Mouse (Mus musculus) heart, adult 2 months (tissue): ENCODE results near the gene Tbc1d1. TPM values are rescaled to one million over a fixed set of nuclear protein-coding genes. Genes with fewer than 3 reads are reported as not detected.

Experiments
- DNase-seq, 2 experiments: peaks; one replicate each; pipeline ENCODE4 v3.0.0; 2021
- H3K27ac ChIP-seq: fragments of 200-600 bp; 2 replicates; pipeline ENCODE4 v1.8.1; 2022
- H3K27me3 ChIP-seq: fragments of 200-500 bp; 2 replicates; pipeline ENCODE4 v1.6.1; 2012; ENCODE audit warnings: mild to moderate bottlenecking, low read length, inconsistent platforms, mixed read lengths; ENCODE audit not compliant: control insufficient read depth, insufficient read depth
- H3K36me3 ChIP-seq: fragments of 200-500 bp; 2 replicates; pipeline ENCODE4 v1.6.1; 2012; ENCODE audit warnings: low read length, inconsistent platforms; ENCODE audit not compliant: control insufficient read depth, insufficient read depth
- H3K4me1 ChIP-seq: fragments of 200-500 bp; 2 replicates; pipeline ENCODE4 v1.6.1; 2011; ENCODE audit warnings: low read length; ENCODE audit not compliant: control insufficient read depth, insufficient read depth
- H3K4me3 ChIP-seq: fragments of 200-600 bp; 2 replicates; pipeline ENCODE4 v1.8.1; 2022
- H3K79me2 ChIP-seq: fragments of 200-500 bp; replicated peaks from 2 replicates; pipeline ENCODE4 v1.6.1; 2012; ENCODE audit warnings: mild to moderate bottlenecking, inconsistent platforms, low read length, moderate library complexity, mixed read lengths; ENCODE audit not compliant: control insufficient read depth, insufficient read depth
- H3K9ac ChIP-seq: fragments of 200-500 bp; 2 replicates; pipeline ENCODE4 v1.6.1; 2012; ENCODE audit warnings: low read depth, mild to moderate bottlenecking, control low read depth, inconsistent platforms, low read length, mixed read lengths
- CTCF ChIP-seq: fragments of 200-600 bp; IDR thresholded peaks from 2 replicates; pipeline ENCODE4 v1.8.1; 2022; ENCODE audit warnings: antibody characterized with exemption, mild to moderate bottlenecking, moderate library complexity
- EP300 ChIP-seq: fragments of 200-500 bp; IDR thresholded peaks from 2 replicates; pipeline ENCODE4 v1.6.1; 2011; ENCODE audit warnings: low read depth, low read length, control low read depth; ENCODE audit not compliant: insufficient read depth
- POLR2A ChIP-seq: fragments of 200-500 bp; IDR thresholded peaks from 2 replicates; pipeline ENCODE4 v1.6.1; 2011; ENCODE audit warnings: mild to moderate bottlenecking, low read depth, low read length, control low read depth; ENCODE audit not compliant: insufficient read depth
- WGBS: fragments of 180-500 bp; shearing (Covaris S2); methylation state at CpG from one replicate; pipeline ENCODE4 v1.1.7; 2018; 5-methylcytosine and 5-hydroxymethylcytosine counted together
- intact Hi-C: fragments of 180-260 bp; cut with DNase I; formaldehyde crosslinking; loops from one replicate; pipeline ENCODE4 v1.15.1; 2025
- polyA plus RNA-seq: library from polyadenylated mRNA; depleted of rRNA; stranded (reverse); fragments of >200 nt; gene quantifications from 2 replicates; pipeline ENCODE4 v1.2.3, GENCODE M21; 2012
- total RNA-seq, 2 experiments: library from RNA; stranded (reverse); gene quantifications; 2 replicates each; pipeline ENCODE4 v1.2.3; 2021

The Tbc1d1 gene
- total and polyA plus RNA-seq, 3 experiments = 13.2 to 22.1 (median 13.6) TPM

DNA sequence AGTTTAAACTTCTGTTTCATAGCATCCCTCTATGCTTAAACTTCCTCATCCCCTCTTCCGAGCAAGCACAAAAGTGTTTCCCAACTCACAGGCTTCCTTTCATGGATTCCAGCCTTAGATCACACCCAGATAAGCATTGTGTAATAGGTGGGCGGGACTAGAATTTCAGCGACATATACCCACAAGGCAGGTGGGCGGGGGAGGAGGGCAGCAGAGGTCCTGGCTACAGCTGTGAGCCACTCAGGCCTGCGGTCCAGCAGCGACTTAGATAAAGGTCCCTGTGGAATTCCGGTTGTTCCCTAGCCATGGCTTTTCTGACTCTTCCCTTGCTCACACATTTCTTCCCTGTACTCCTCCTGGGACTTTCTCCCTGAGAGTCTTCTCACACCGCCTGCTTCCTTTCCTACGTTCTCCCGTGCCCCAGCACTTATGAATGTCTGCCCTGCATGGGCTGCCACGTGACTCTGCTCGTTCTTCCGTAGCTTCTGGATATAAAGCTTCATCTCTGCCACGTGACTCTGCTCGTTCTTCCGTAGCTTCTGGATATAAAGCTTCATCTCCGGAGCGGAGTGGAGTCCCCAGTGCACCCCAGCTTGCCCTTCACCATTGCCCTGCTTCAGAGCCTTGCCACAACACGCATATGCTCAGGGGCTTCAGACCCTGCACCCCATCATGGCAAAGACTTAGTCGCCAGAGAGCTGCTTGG is 142.4 kb downstream of the Tbc1d1 start:
- peaks cover 6% of the 10 kb centered on the region; the same call in 1 of the 2 replicates for H3K36me3 ChIP-seq
- peaks cover 41% of the 10 kb centered on the region for H3K4me1 ChIP-seq
- 25% methylated on average over 20 of the region's 20 CpGs for WGBS
- peak overlapping the region; percentile 16; the same call in 1 of the 2 replicates for H3K9ac ChIP-seq
- peak overlapping the region; percentile 63 for H3K27ac ChIP-seq
- H3K4me3 ChIP-seq = no peak overlapping the region
- intact Hi-C loops = loop anchor here (10.0 kb wide), 1 partner anchor 666 kb away; the partner anchor contains the start of gene Tlr6
- peak; percentile 55 to 74 for DNase-seq
- TF ChIP-seq POLR2A (peak; percentile 43; the same call in 1 of the 2 replicates), EP300 (0 out of 2 replicates have a peak, but pooled peaks have one; percentile 8), CTCF (no peak)
- H3K79me2 ChIP-seq = no peaks in the 10 kb centered on the region
- H3K27me3 ChIP-seq = no peaks in the 10 kb centered on the region

DNA sequence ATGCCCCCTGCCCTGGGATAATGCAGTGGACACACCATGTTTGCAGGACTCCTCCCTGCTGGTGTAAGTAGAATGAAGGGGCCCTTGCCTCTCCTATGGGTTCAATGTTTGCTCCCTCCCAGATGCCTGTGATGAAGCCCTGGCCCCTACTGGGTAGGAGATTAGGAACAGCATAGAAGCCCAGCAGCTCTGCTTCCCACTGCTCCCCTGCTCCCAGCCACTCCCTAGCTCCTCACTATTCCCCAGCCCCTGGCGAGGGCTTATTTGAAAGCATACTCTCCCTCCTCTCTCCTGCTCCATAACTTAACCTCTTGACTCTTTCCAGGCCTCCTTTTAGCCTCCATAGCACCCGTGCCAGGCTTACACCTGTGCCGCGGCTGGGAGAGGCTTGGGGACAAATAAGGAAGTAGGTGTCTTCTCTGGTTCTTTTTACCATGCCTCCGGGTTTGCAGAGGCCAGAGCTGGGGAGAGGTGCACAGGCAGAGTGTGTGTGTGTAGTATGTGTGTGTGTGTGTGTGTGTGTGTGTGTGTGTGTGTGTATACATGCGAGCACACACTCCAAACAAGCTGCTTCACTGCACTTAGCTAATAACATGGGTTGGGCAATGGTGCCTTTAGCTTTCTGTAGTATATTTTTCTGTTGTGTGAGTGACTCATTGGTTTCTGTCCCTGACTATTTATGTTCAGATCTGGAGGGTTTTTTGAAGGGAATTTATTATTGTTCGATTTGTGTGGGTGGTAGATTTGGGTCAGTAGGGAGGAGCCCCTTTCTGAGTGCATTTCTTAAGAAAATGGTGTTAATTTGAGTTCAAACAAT is 143.6 kb downstream of the Tbc1d1 start:
- Histone ChIP-seq H3K27me3 (no peaks in the 10 kb centered on the region), H3K27ac (peak overlapping the region; percentile 40), H3K36me3 (peaks cover 9% of the 10 kb centered on the region; the same call in 1 of the 2 replicates), H3K4me3 (no peak overlapping the region), H3K4me1 (peaks cover 41% of the 10 kb centered on the region), H3K9ac (no peak overlapping the region), H3K79me2 (no peaks in the 10 kb centered on the region)
- DNase-seq = peak in 1 of 2 experiments; percentile 23
- TF ChIP-seq EP300 (no peak), POLR2A (no peak), CTCF (no peak)
- 74% methylated on average over 7 of the region's 7 CpGs for WGBS
- intact Hi-C loops = loop anchor here (2.0 to 10.0 kb wide), 2 partner anchors 27 to 665 kb away; partner anchors contain the start of gene Tlr6

DNA sequence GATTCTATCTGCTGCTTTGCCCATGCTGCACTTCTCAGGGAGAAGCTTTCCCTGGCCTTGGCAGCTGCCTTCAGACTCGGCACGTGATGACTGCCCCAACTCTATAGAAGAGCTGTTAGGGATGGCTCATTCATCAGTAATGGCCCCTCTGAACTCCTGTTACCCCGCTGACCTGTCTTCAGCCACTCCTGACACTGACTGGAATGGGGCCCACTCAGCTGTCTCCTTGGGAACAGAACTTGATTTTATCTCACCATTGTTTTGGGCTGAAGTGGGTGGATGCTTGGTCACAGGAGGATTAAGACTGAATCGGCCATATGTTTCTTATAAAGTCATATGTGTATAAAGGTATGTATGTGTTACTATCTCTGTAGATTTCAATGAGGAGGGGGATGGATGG is 145.1 kb downstream of the Tbc1d1 start:
- intact Hi-C loops = loop anchor here (2.0 kb wide), 1 partner anchor 26 kb away; no protein-coding TSS in a partner anchor
- no peak overlapping the region for H3K4me3 ChIP-seq
- H3K36me3 ChIP-seq = peaks cover 9% of the 10 kb centered on the region; the same call in 1 of the 2 replicates

DNA sequence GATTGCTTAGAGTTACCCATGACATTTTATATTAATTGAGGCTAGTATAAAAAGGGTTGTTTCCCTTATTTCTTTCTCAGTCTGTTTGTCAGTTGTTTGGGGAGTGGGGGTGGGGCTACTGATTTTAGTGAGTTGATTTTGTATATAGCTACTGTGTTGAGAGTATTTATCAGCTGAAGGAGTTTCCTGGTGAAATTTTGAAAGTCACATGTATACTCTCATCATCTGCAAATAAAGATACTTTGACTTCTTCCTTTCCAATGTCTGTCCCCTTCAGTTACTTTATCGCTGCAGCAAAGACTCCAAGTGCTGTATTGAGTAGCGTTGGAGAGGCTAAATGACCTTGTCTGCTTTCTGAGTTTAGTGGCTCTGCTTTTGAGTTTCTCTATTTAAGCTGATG is 151.2 kb downstream of the Tbc1d1 start:
- Histone ChIP-seq H3K36me3 (peaks cover 3% of the 10 kb centered on the region; the same call in 1 of the 2 replicates), H3K9ac (no peak overlapping the region), H3K27ac (no peak overlapping the region), H3K4me3 (no peak overlapping the region), H3K27me3 (no peaks in the 10 kb centered on the region), H3K4me1 (peaks cover 2% of the 10 kb centered on the region), H3K79me2 (no peaks in the 10 kb centered on the region)
- DNase-seq = no peak
- WGBS = 97% methylated on average over 2 of the region's 2 CpGs
- TF ChIP-seq CTCF (no peak), POLR2A (no peak), EP300 (no peak)
- intact Hi-C loops = no loop called here

More for the DNA sequence above, 145.1 kb downstream of the Tbc1d1 start:
- WGBS = 42% methylated on average over 4 of the region's 4 CpGs
- DNase-seq = peak in 1 of 2 experiments; percentile 35
- no peaks in the 10 kb centered on the region for H3K27me3 ChIP-seq
- peak overlapping the region; percentile 38 for H3K27ac ChIP-seq
- TF ChIP-seq CTCF (no peak), EP300 (no peak), POLR2A (no peak)
- H3K79me2 ChIP-seq = no peaks in the 10 kb centered on the region
- peaks cover 37% of the 10 kb centered on the region for H3K4me1 ChIP-seq
- H3K9ac ChIP-seq = no peak overlapping the region

DNA sequence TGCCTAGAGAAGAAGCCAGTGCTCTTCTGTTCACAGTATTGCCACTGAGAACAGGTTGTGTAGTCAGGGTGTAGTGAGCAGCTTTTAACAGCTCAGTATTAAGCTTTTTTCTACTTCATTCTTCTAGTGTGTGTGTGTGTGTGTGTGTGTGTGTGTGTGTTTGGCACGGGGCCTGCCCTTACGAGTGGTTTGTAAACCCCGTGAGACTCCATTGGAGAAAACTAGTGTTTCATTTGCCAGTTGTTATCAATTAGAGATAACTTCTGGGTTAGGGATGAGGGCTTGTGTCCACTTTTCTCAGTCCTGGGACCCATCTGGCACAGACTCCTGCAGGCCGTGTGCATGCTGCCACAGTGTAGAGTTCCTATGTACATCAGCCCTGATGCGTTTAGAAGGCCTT is 156.2 kb downstream of the Tbc1d1 start:
- Histone ChIP-seq H3K4me1 (peaks cover 14% of the 10 kb centered on the region), H3K36me3 (no peaks in the 10 kb centered on the region; the same call in none of the 2 replicates), H3K79me2 (no peaks in the 10 kb centered on the region), H3K27me3 (no peaks in the 10 kb centered on the region), H3K27ac (no peak overlapping the region), H3K9ac (no peak overlapping the region), H3K4me3 (no peak overlapping the region)
- 30% methylated on average over 5 of the region's 5 CpGs for WGBS
- intact Hi-C loops = no loop called here
- TF ChIP-seq POLR2A (no peak), EP300 (no peak), CTCF (no peak)
- DNase-seq = peak; percentile 39 to 41
